Mouse (Mus musculus): ENCODE results near the gene Ptdss2.

DNA sequence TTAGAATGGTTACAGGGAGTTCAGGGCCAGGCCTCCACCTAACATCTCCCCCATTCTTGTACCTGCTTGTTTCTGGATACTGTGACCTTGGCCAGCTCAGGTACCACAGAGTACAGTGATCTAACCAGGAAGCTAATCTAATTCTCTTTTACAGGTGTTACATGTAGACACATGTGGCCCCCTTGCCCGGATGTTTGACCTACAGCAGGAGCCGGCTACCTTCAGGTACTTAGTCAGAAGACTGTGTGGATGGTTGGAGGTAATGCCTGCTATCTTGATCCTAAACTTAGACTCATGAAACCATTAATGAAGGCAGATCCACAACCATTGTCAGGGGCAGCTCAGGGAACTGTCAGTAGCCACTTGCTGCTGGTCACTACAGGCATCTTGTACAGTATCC lies 73.6 kb downstream of the Ptdss2 start:
- TF ChIP-seq CTCF (conservative IDR thresholded peaks at IDR 0.05; ENCODE audit: low read length) (no peak), POU5F1 (IDR thresholded peaks at IDR 0.05; ENCODE audit: borderline replicate concordance, low read length) (no peak)

All from E14TG2a.4 (cell line).